Mouse (Mus musculus) central nervous system, embryonic 18 days (tissue): Measurements from ENCODE around the gene Vmn2r32. TPM values are rescaled to one million over a fixed set of nuclear protein-coding genes. Genes with fewer than 3 reads are reported as not detected.

Source experiments
- polyA plus RNA-seq: library from polyadenylated mRNA; depleted of rRNA; stranded (reverse); fragments of >200 nt; gene quantifications from 2 replicates; pipeline ENCODE4 v1.2.3, GENCODE M21; 2012; rRNA removed

Gene Vmn2r32
- polyA plus RNA-seq = not detected in 2 replicates

GRCm38 (mm10) chr7:7479918-7480317 is at the start of gene Vmn2r32:
Gene Vmn2r32, minus strand, starts transcription at chr7:7480018.

Other genes with a start within 250 kb of the Vmn2r32 start
- gene Vmn2r29, start 232.7 kb downstream of the Vmn2r32 start, polyA plus RNA-seq = 2.6 and 3.9 TPM in 2 replicates
- gene Gm45844, start 201.7 kb downstream of the Vmn2r32 start, polyA plus RNA-seq = 7.8 and 8.2 TPM in 2 replicates
- gene Clcn4, start 179.2 kb downstream of the Vmn2r32 start, polyA plus RNA-seq = 96.1 and 96.7 TPM in 2 replicates
- gene Vmn2r30, start 142.4 kb downstream of the Vmn2r32 start, polyA plus RNA-seq = not detected in 2 replicates
- gene Gm45783, start 105.4 kb downstream of the Vmn2r32 start, polyA plus RNA-seq = not detected in 2 replicates
- gene Vmn2r31, start 80.3 kb downstream of the Vmn2r32 start, polyA plus RNA-seq = not detected in 2 replicates
- not detected in 2 replicates for gene Vmn2r33, start 86.8 kb upstream of the Vmn2r32 start, polyA plus RNA-seq
- gene Vmn2r34, start 209.5 kb upstream of the Vmn2r32 start, polyA plus RNA-seq = not detected in 2 replicates